Mouse (Mus musculus): ENCODE results near the gene Usp20.

- TF ChIP-seq CTCF (conservative IDR thresholded peaks at IDR 0.05; ENCODE audit: low read length) (no peak), NANOG (IDR thresholded peaks at IDR 0.05; ENCODE audit: borderline replicate concordance, low read length) (no peak)
These were observed 78.2 kb downstream of the Usp20 start for GRCm38 (mm10) chr2:31060271-31060670.
